Mouse (Mus musculus) liver, postnatal 0 days (tissue): ENCODE measurements around the gene Prkcq. TPM values are rescaled to one million over a fixed set of nuclear protein-coding genes. Genes with fewer than 3 reads are reported as not detected.

ENCODE experiments used
- ATAC-seq: fragments of 200-750 bp; cut with Nextera tagmentation; 2 replicates; pipeline ENCODE4 v1.8.0; 2017; ENCODE audit warnings: mild to moderate bottlenecking, moderate library complexity
- DNase-seq: peaks from one replicate; pipeline ENCODE4 v3.0.0-alpha.2; 2016
- H3K27ac ChIP-seq: fragments of 300-500 bp; sonication (generic); 2 replicates; pipeline ENCODE4 v1.5.1; 2014; ENCODE audit warnings: antibody characterized with exemption, moderate library complexity, mild to moderate bottlenecking, low read depth
- H3K27me3 ChIP-seq: fragments of 300-500 bp; sonication (generic); 2 replicates; pipeline ENCODE4 v1.6.1; 2014; ENCODE audit warnings: low read length, control low read depth, mixed read lengths; ENCODE audit not compliant: insufficient read depth
- H3K36me3 ChIP-seq: fragments of 300-500 bp; sonication (generic); replicated peaks from 2 replicates; pipeline ENCODE4 v1.6.1; 2014; ENCODE audit warnings: mild to moderate bottlenecking, control low read depth, low read length, moderate library complexity, mixed read lengths; ENCODE audit not compliant: insufficient read depth
- H3K4me1 ChIP-seq: fragments of 300-500 bp; sonication (generic); 2 replicates; pipeline ENCODE4 v1.6.1; 2014; ENCODE audit warnings: antibody characterized with exemption, mild to moderate bottlenecking, control low read depth; ENCODE audit not compliant: insufficient read depth
- H3K4me2 ChIP-seq: fragments of 300-500 bp; sonication (generic); 2 replicates; pipeline ENCODE4 v1.6.1; 2014; ENCODE audit warnings: low read depth, mild to moderate bottlenecking, low read length, moderate library complexity, mixed read lengths
- H3K4me3 ChIP-seq: fragments of 300-500 bp; sonication (generic); 2 replicates; pipeline ENCODE4 v1.5.1; 2014; ENCODE audit warnings: low read depth, low read length
- H3K9ac ChIP-seq: fragments of 300-500 bp; sonication (generic); replicated peaks from 2 replicates; pipeline ENCODE4 v1.6.1; 2014; ENCODE audit warnings: mild to moderate bottlenecking, moderate library complexity
- H3K9me3 ChIP-seq: fragments of 300-500 bp; sonication (generic); 2 replicates; pipeline ENCODE4 v1.6.1; 2016; ENCODE audit warnings: mild to moderate bottlenecking, control low read depth, low read length, mixed read lengths
- CTCF ChIP-seq: sonication (generic); IDR thresholded peaks from 2 replicates; pipeline ENCODE4 v1.5.1; 2016; ENCODE audit warnings: antibody characterized with exemption, low read depth
- EP300 ChIP-seq: IDR thresholded peaks from 2 replicates; pipeline ENCODE4 v1.6.1; 2016; ENCODE audit warnings: antibody characterized with exemption, low read depth, mild to moderate bottlenecking
- WGBS: fragments of 180-500 bp; shearing (Covaris S2); extraction: QIAGEN DNeasy Blood & Tissue Kit; methylation state at CpG from one replicate; pipeline ENCODE4 v1.1.7; 2014; ENCODE audit not compliant: insufficient replicate concordance; 5-methylcytosine and 5-hydroxymethylcytosine counted together
- polyA plus RNA-seq: library from polyadenylated mRNA; unstranded; fragments of >200 nt; fragmentation: Nextera tagmentation; extraction: Ambion mirVana; gene quantifications from 2 replicates; pipeline ENCODE4 v1.2.1, GENCODE M21; 2015

Gene Prkcq
- polyA plus RNA-seq, 1 experiment from 2014 or later = 3.1 TPM

DNA sequence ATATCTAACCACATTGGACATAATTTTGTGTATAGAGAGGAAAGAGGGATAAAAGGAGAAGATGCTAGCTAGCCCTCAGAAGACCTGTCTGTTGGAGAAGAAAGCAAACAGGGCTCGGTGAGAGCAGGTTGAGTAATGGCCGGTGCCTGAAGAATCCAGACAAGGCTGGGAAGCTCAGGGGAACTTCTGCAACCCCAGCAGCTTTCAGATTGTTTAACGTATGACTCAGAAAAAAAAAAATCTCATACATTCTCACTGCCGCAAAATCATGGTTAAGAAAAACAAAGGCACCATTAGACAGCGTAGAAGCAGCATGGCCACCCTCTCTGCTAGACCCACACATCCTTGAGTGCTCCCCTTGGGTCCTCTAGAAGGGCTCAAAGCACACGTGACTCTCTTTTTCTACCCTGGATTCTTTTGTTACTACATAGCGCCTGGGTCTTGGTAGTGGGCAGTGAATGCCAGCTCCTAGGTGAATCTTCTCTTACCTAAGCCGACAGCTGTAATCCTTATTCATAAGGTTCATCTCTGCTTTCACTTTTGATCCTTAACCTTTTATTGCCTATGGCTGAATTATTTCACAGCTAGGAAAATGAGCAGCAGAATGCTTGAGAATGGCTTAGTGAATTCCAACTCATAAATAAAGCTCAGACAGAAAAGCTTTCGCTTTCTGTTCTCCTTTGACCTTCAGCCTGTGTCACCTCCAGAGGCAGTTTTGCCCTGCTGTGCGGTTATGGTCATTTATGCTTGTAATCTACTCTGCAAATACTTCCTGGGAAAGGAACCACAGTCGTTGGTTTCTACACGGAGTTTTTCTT is 20.6 kb downstream of the Prkcq start:
- DNase-seq (no peak), ATAC-seq (peak; percentile 63)
- Histone ChIP-seq H3K4me2 (peak overlapping the region; percentile 69), H3K27ac (peak overlapping the region; percentile 75), H3K4me3 (peak overlapping the region; percentile 40), H3K4me1 (0 out of 2 replicates have a peak, but pooled peaks cover 2% of the 10 kb centered on the region), H3K9me3 (no peaks in the 10 kb centered on the region), H3K27me3 (no peaks in the 10 kb centered on the region), H3K36me3 (no peaks in the 10 kb centered on the region), H3K9ac (peak overlapping the region; percentile 48)
- TF ChIP-seq CTCF (no peak), EP300 (no peak)
- WGBS = 31% methylated on average over 12 of the region's 12 CpGs

- Histone ChIP-seq H3K27ac (peak overlapping the region; percentile 75), H3K4me1 (0 out of 2 replicates have a peak, but pooled peaks cover 2% of the 10 kb centered on the region), H3K4me3 (peak overlapping the region; percentile 40), H3K36me3 (no peaks in the 10 kb centered on the region), H3K27me3 (no peaks in the 10 kb centered on the region), H3K4me2 (peak overlapping the region; percentile 69), H3K9ac (peak overlapping the region; percentile 48; the same call in 1 of the 2 replicates), H3K9me3 (no peaks in the 10 kb centered on the region)
- DNase-seq (no peak), ATAC-seq (no peak)
- 27% methylated on average over 6 of the region's 6 CpGs for WGBS
- no peak for TF ChIP-seq EP300
- no peak for TF ChIP-seq CTCF
Measured at GRCm38 (mm10) chr2:11193099-11193618, 21.3 kb downstream of the Prkcq start.

GRCm38 (mm10) chr2:11194732-11195340 is 22.9 kb downstream of the Prkcq start:
- 68% methylated on average over 5 of the region's 5 CpGs for WGBS
- no peak for ATAC-seq

DNA sequence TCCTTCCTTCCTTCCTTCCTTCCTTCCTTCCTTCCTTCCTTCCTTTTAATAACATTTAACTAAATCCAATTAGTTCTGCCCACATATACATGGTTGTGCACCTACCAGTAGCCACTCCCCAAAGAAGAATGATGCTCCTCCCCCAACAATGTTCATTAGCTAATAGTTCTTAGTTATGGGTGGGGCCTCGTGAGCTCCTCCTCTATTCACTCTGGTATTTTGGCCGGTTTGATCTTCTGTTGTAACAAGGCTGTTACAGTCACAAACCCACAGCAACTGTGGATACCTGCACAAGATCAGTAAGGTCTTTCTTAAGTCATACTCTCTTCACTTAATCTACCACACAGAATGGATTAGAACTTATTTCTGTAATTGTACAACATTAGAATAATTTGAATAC is 24.2 kb downstream of the Prkcq start:
- Histone ChIP-seq H3K36me3 (no peaks in the 10 kb centered on the region), H3K4me3 (no peak overlapping the region), H3K9ac (no peak overlapping the region), H3K4me1 (0 out of 2 replicates have a peak, but pooled peaks cover 2% of the 10 kb centered on the region), H3K9me3 (no peaks in the 10 kb centered on the region), H3K27ac (no peak overlapping the region), H3K27me3 (no peaks in the 10 kb centered on the region), H3K4me2 (no peak overlapping the region)
- TF ChIP-seq CTCF = no peak
- no peak for TF ChIP-seq EP300
- no peak for DNase-seq
- 55% methylated on average over 2 of the region's 2 CpGs for WGBS
- no peak for ATAC-seq

More at GRCm38 (mm10) chr2:11194732-11195340, 22.9 kb downstream of the Prkcq start:
- no peaks in the 10 kb centered on the region for H3K36me3 ChIP-seq
- no peak overlapping the region for H3K4me2 ChIP-seq
- DNase-seq = no peak
- H3K9me3 ChIP-seq = no peaks in the 10 kb centered on the region
- no peaks in the 10 kb centered on the region for H3K27me3 ChIP-seq
- no peak overlapping the region for H3K27ac ChIP-seq
- no peak for TF ChIP-seq CTCF
- no peak for TF ChIP-seq EP300
- no peak overlapping the region for H3K9ac ChIP-seq
- H3K4me1 ChIP-seq = 0 out of 2 replicates have a peak, but pooled peaks cover 2% of the 10 kb centered on the region
- no peak overlapping the region for H3K4me3 ChIP-seq

DNA sequence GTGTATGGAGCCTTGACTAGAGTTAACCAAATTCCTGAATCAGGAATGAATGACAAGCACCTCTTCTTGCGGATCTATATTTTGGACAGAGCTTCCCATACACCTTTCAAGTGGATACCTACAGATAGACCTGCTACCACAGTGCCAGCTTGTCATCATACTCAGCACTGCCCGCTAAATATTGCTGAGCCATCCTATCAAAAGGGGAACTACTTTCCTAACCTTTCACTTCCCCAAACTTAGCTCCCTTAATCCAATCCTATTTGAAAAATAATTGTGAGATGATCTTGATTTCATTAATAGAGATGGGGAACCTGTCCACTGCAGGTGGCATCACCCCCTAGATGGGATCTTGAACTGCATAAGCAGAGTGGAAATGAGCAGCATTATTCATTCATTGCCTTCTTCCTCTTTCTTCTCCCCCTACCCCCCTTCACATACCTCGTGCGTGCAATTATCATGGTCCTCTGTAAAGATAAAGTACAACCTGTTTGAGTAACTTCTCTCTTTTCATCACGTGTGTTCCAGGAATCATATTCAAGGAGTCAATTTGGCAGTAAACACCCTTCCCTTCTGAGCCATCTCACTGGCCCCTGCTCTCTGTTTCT is 25.1 kb downstream of the Prkcq start:
- Histone ChIP-seq H3K4me2 (no peak overlapping the region), H3K4me1 (0 out of 2 replicates have a peak, but pooled peaks cover under 1% of the 10 kb centered on the region), H3K36me3 (no peaks in the 10 kb centered on the region), H3K27ac (no peak overlapping the region), H3K4me3 (no peak overlapping the region), H3K9me3 (no peaks in the 10 kb centered on the region), H3K27me3 (no peaks in the 10 kb centered on the region), H3K9ac (no peak overlapping the region)
- DNase-seq (no peak), ATAC-seq (peak; percentile 35; the same call in 1 of the 2 replicates)
- TF ChIP-seq CTCF (no peak), EP300 (no peak)
- 27% methylated on average over 5 of the region's 5 CpGs for WGBS

- Histone ChIP-seq H3K36me3 (no peaks in the 10 kb centered on the region), H3K4me1 (no peaks in the 10 kb centered on the region; the same call in 1 of the 2 replicates), H3K4me3 (no peak overlapping the region), H3K27me3 (no peaks in the 10 kb centered on the region), H3K27ac (no peak overlapping the region), H3K4me2 (no peak overlapping the region), H3K9me3 (no peaks in the 10 kb centered on the region), H3K9ac (no peak overlapping the region)
- TF ChIP-seq EP300 = no peak
- TF ChIP-seq CTCF = no peak
- no peak for ATAC-seq
- WGBS = 36% methylated on average over 5 of the region's 5 CpGs
- DNase-seq = no peak
Measured at GRCm38 (mm10) chr2:11199624-11200023, 27.7 kb downstream of the Prkcq start.
